Mouse (Mus musculus) kidney, adult 2 months (tissue): ENCODE data around the gene Chia1. TPM values are rescaled to one million over a fixed set of nuclear protein-coding genes. Genes with fewer than 3 reads are reported as not detected.
"Not testable (repeated sequence)": the region's sequence is repeated elsewhere in the genome, so short reads cannot be mapped to it uniquely, and the experiment has no call there.

Experiments used
- DNase-seq: peaks from one replicate; pipeline ENCODE4 v3.0.0; 2021
- H3K27ac ChIP-seq: fragments of 200-500 bp; 2 replicates; pipeline ENCODE4 v1.5.1; 2012; ENCODE audit warnings: low read depth, low read length, control low read depth, inconsistent platforms; ENCODE audit not compliant: insufficient read depth
- H3K27me3 ChIP-seq: fragments of 200-500 bp; replicated peaks from 2 replicates; pipeline ENCODE4 v1.6.1; 2012; ENCODE audit warnings: mild to moderate bottlenecking, moderate library complexity, low read length, inconsistent platforms; ENCODE audit not compliant: control insufficient read depth, insufficient read depth
- H3K36me3 ChIP-seq: fragments of 200-500 bp; 2 replicates; pipeline ENCODE4 v1.6.1; 2012; ENCODE audit warnings: mild to moderate bottlenecking, moderate library complexity, low read length, inconsistent platforms; ENCODE audit not compliant: control insufficient read depth, insufficient read depth
- H3K4me1 ChIP-seq: fragments of 200-500 bp; 2 replicates; pipeline ENCODE4 v1.6.1; 2011; ENCODE audit warnings: low read length; ENCODE audit not compliant: control insufficient read depth, insufficient read depth
- H3K4me3 ChIP-seq: fragments of 200-500 bp; 2 replicates; pipeline ENCODE4 v1.5.1; 2011; ENCODE audit warnings: mild to moderate bottlenecking, low read depth, low read length, control low read depth; ENCODE audit not compliant: insufficient read depth
- CTCF ChIP-seq: fragments of 200-500 bp; conservative IDR thresholded peaks from 2 replicates; pipeline ENCODE4 v1.5.1; 2011; ENCODE audit warnings: low read depth, mild to moderate bottlenecking, control low read depth, low read length, moderate library complexity, mixed read lengths; ENCODE audit not compliant: insufficient read depth, insufficient read length
- POLR2A ChIP-seq: fragments of 200-500 bp; IDR thresholded peaks from one replicate; pipeline ENCODE4 v1.6.1; 2011; ENCODE audit warnings: low read depth, low read length, control low read depth
- WGBS: fragments of 180-500 bp; shearing (Covaris S2); methylation state at CpG from one replicate; pipeline ENCODE4 v1.1.7; 2018; 5-methylcytosine and 5-hydroxymethylcytosine counted together
- polyA plus RNA-seq: library from polyadenylated mRNA; depleted of rRNA; stranded (reverse); fragments of >200 nt; gene quantifications from 2 replicates; pipeline ENCODE4 v1.2.3, GENCODE M21; 2012

Gene Chia1
- polyA plus RNA-seq, 1 experiment: 0.11 TPM

- H3K4me1 ChIP-seq: no peaks in the 10 kb centered on the region
- 87% methylated on average over 10 of the region's 10 CpGs for WGBS
- no peak overlapping the region for H3K4me3 ChIP-seq
- no peak overlapping the region for H3K27ac ChIP-seq
- H3K27me3 ChIP-seq: 0 out of 2 replicates have a peak, but pooled peaks cover 1% of the 10 kb centered on the region
- DNase-seq: no peak
- no peak for TF ChIP-seq POLR2A
- no peak for TF ChIP-seq CTCF
- no peaks in the 10 kb centered on the region for H3K36me3 ChIP-seq
Observed at GRCm38 (mm10) chr3:106144081-106144480, 31.1 kb downstream of the Chia1 start.

- Histone ChIP-seq H3K4me1 (no peaks in the 10 kb centered on the region), H3K36me3 (no peaks in the 10 kb centered on the region), H3K27me3 (peaks cover 3% of the 10 kb centered on the region; the same call in 1 of the 2 replicates), H3K4me3 (no peak overlapping the region), H3K27ac (no peak overlapping the region)
- DNase-seq: no peak
- TF ChIP-seq POLR2A (no peak), CTCF (no peak)
- 84% methylated on average over 2 of the region's 2 CpGs for WGBS
Observed at GRCm38 (mm10) chr3:106154413-106154812, 41.4 kb downstream of the Chia1 start.

GRCm38 (mm10) chr3:106167464-106167863 is 54.4 kb downstream of the Chia1 start, which contains the start of gene Chil3:
Gene Chil3, minus strand, starts transcription at chr3:106167564.
- H3K4me1 ChIP-seq: no peaks in the 10 kb centered on the region
- 76% methylated on average over 3 of the region's 3 CpGs for WGBS
- H3K4me3 ChIP-seq: no peak within 1 kb of the TSS
- no peaks in the 10 kb centered on the region for H3K36me3 ChIP-seq
- DNase-seq: no peak
- H3K27ac ChIP-seq: no peak within 1 kb of the TSS
- no peaks in the 10 kb centered on the region for H3K27me3 ChIP-seq
- TF ChIP-seq CTCF: no peak
- no peak for TF ChIP-seq POLR2A

- DNase-seq: no peak
- Histone ChIP-seq H3K36me3 (no peaks in the 10 kb centered on the region), H3K27me3 (no peaks in the 10 kb centered on the region), H3K4me3 (no peak overlapping the region), H3K27ac (no peak overlapping the region), H3K4me1 (no peaks in the 10 kb centered on the region)
- TF ChIP-seq CTCF (no peak), POLR2A (no peak)
- 29% methylated on average over 1 of the region's 1 CpGs for WGBS
Observed at GRCm38 (mm10) chr3:106170522-106171053, 57.6 kb downstream of the Chia1 start.

- Histone ChIP-seq H3K27me3 (no peaks in the 10 kb centered on the region), H3K36me3 (no peaks in the 10 kb centered on the region), H3K4me3 (no peak overlapping the region), H3K4me1 (no peaks in the 10 kb centered on the region), H3K27ac (no peak overlapping the region)
- no peak for DNase-seq
- 78% methylated on average over 1 of the region's 1 CpGs for WGBS
- TF ChIP-seq CTCF: no peak
Observed at GRCm38 (mm10) chr3:106171135-106171731, 58.2 kb downstream of the Chia1 start.

- DNase-seq, H3K4me3 ChIP-seq: not testable (repeated sequence)
Observed at GRCm38 (mm10) chr3:106172506-106172905, 59.5 kb downstream of the Chia1 start.

GRCm38 (mm10) chr3:106174971-106175370 is 61.9 kb downstream of the Chia1 start:
- not testable (repeated sequence) for H3K4me3 ChIP-seq, H3K36me3 ChIP-seq, H3K4me1 ChIP-seq, H3K27ac ChIP-seq, H3K27me3 ChIP-seq, DNase-seq
- WGBS: 33% methylated on average over 2 of the region's 2 CpGs

More at GRCm38 (mm10) chr3:106172506-106172905, 59.5 kb downstream of the Chia1 start:
- H3K4me1 ChIP-seq, H3K27ac ChIP-seq, H3K27me3 ChIP-seq, H3K36me3 ChIP-seq: not testable (repeated sequence)
- WGBS: 77% methylated on average over 2 of the region's 2 CpGs
